Mouse (Mus musculus) kidney, postnatal 0 days (tissue): ENCODE measurements around the gene Pes1. TPM values are rescaled to one million over a fixed set of nuclear protein-coding genes. Genes with fewer than 3 reads are reported as not detected.

ENCODE experiments used
- ATAC-seq: fragments of 200-750 bp; cut with Nextera tagmentation; replicated peaks from 2 replicates; pipeline ENCODE4 v1.8.0; 2017; ENCODE audit warnings: low read depth, moderate number of reproducible peaks, moderate TSS enrichment, moderate library complexity; ENCODE audit not compliant: low FRiP score
- DNase-seq: peaks from one replicate; pipeline ENCODE4 v3.0.0-alpha.2; 2016; ENCODE audit warnings: low spot score
- H3K27ac ChIP-seq: fragments of 300-500 bp; sonication (generic); 2 replicates; pipeline ENCODE4 v1.5.1; 2014; ENCODE audit warnings: mild to moderate bottlenecking
- H3K27me3 ChIP-seq: fragments of 300-500 bp; sonication (generic); 2 replicates; pipeline ENCODE4 v1.6.1; 2014; ENCODE audit warnings: low read length, mixed read lengths; ENCODE audit not compliant: insufficient read depth
- H3K36me3 ChIP-seq: fragments of 300-500 bp; sonication (generic); 2 replicates; pipeline ENCODE4 v1.6.1; 2014; ENCODE audit warnings: low read length, mixed read lengths; ENCODE audit not compliant: insufficient read depth
- H3K4me1 ChIP-seq: fragments of 300-500 bp; sonication (generic); replicated peaks from 2 replicates; pipeline ENCODE4 v1.6.1; 2014; ENCODE audit warnings: antibody characterized with exemption, low read length, mixed read lengths; ENCODE audit not compliant: insufficient read depth
- H3K4me2 ChIP-seq: fragments of 300-500 bp; sonication (generic); 2 replicates; pipeline ENCODE4 v1.6.1; 2014; ENCODE audit warnings: mild to moderate bottlenecking, low read length, moderate library complexity, mixed read lengths
- H3K4me3 ChIP-seq: fragments of 300-500 bp; sonication (generic); replicated peaks from 2 replicates; pipeline ENCODE4 v1.5.1; 2014; ENCODE audit warnings: low read depth, low read length
- H3K9ac ChIP-seq: fragments of 300-500 bp; sonication (generic); 2 replicates; pipeline ENCODE4 v1.6.1; 2014; ENCODE audit warnings: low read depth, low read length
- H3K9me3 ChIP-seq: fragments of 300-500 bp; sonication (generic); replicated peaks from 2 replicates; pipeline ENCODE4 v1.6.1; 2016; ENCODE audit warnings: low read length, inconsistent platforms, mixed read lengths
- CTCF ChIP-seq: IDR thresholded peaks from 2 replicates; pipeline ENCODE4 v1.5.1; 2016; ENCODE audit warnings: antibody characterized with exemption, low read depth, mild to moderate bottlenecking, moderate library complexity
- WGBS: fragments of 180-500 bp; shearing (Covaris S2); extraction: QIAGEN DNeasy Blood & Tissue Kit; methylation state at CpG from one replicate; pipeline ENCODE4 v1.1.7; 2014; 5-methylcytosine and 5-hydroxymethylcytosine counted together
- polyA plus RNA-seq: library from polyadenylated mRNA; unstranded; fragments of >200 nt; fragmentation: Nextera tagmentation; extraction: Ambion mirVana; gene quantifications from 2 replicates; pipeline ENCODE4 v1.2.1, GENCODE M21; 2015

The Pes1 gene
- polyA plus RNA-seq, 1 experiment from 2014 or later: 55.0 TPM

DNA sequence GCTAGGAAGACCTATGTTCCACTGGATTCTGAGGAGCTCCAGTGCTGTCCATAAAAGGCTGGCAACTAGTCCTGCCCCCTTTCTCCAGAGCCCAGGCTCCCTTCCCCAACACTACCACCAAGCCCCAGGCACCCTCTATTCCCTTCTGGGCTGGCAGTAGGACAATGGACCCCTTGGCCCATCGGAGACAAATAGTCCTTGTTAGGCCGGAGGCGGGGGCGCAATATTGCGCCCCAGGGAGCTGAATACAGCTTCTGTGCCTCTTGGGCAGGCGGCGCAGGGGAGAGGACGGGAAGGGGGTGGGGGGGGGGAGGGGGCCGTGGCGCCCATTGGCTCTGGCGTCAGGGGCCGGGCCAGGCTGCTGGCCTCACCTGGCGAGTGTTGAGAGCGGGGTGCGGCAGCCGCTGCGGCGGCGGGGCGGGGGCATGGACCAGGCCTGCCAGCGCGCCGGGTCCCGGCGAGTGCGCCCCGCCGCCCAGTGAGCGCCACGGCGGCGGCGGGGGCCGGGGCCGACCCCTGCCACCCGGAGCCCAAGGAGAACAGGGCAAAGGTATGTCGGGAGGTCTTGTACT, 19.6 kb downstream of the Pes1 start, which contains the start of gene Gal3st1:
Gal3st1 (plus strand) TSS at position 346 of the 572 bp plus-strand sequence.
- H3K4me2 ChIP-seq: peak within 1 kb of the TSS; percentile 57
- H3K4me1 ChIP-seq: no peaks in the 10 kb centered on the region; the same call in 1 of the 2 replicates
- ATAC-seq: peak; percentile 61; the same call in 1 of the 2 replicates
- no peaks in the 10 kb centered on the region for H3K9me3 ChIP-seq
- H3K27ac ChIP-seq: peak within 1 kb of the TSS; percentile 79
- no peak for DNase-seq
- peaks cover 9% of the 10 kb centered on the region; the same call in 1 of the 2 replicates for H3K36me3 ChIP-seq
- 3% methylated on average over 23 of the region's 37 CpGs for WGBS
- TF ChIP-seq CTCF: no peak
- H3K27me3 ChIP-seq: no peaks in the 10 kb centered on the region
- H3K9ac ChIP-seq: peak within 1 kb of the TSS; percentile 55
- H3K4me3 ChIP-seq: peak within 1 kb of the TSS; percentile 40

DNA sequence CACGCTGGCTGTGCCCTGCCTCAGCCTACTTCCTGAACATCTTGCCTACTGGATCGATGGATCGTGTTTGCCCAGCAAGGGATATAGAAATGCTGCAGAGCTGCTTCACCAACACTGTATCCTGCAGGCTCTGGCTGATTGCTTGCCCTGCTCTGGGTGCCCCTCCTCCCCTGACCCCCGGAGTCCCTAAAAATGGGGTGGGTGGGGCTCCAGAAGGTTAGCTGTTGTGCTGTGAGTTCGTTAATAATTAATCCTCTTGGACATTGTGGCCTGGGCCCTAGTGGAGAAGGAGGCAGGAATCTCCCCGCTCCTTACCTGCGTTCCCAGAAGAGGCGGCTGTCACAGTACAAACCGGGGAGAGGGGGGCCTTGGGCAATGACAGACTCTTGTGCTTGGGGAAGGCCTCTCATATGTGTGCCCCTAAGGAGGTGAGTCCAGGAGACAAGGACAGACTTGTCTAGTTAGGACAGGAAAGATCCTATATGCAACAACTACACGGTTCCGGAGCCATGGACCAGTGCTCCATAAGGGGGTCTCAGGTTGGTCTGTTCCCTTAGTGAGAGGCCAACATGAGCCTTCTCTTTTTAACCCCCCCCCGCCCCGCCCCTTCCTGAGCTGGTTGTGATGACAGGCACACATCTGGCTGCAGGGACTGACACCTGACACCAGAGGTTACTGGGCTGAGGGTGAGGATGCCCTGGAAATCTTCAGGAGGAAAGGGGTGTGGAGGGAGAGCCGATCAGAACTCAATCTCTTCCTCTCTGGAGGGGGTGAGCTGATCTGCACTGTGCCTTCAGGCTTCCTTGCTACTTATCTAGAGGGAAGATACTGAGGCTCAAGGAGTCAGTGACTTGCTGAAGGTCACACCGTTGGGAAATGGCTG, 20.3 kb downstream of the Pes1 start:
- Histone ChIP-seq H3K4me2 (peak overlapping the region; percentile 57), H3K27ac (peak overlapping the region; percentile 79), H3K4me1 (no peaks in the 10 kb centered on the region; the same call in 1 of the 2 replicates), H3K9me3 (no peaks in the 10 kb centered on the region), H3K4me3 (peak overlapping the region; percentile 40), H3K36me3 (peaks cover 4% of the 10 kb centered on the region; the same call in 1 of the 2 replicates), H3K9ac (peak overlapping the region; percentile 55), H3K27me3 (no peaks in the 10 kb centered on the region)
- ATAC-seq (peak; percentile 59), DNase-seq (peak; percentile 45)
- TF ChIP-seq CTCF: no peak
- WGBS: 9% methylated on average over 15 of the region's 15 CpGs

DNA sequence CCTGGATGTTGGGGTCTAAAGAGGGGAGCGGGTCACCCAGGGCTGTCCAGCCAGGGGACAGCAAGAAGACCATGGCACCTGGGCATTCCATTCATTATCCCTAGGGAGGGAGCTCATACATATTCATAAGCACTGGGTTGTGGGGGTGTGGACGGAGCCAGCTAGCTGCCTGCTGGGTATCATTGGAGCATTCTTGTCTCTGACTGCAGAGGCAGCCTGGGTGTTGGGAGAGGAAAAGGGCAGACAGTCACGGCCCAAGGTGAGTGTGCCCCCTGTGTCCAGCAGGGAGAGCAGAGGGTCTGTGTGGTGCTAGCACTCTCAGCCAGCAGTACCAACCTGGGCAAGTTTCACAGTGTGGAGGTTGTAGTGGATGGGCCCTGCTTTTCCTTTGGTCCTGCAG, 26.0 kb downstream of the Pes1 start:
- Histone ChIP-seq H3K4me3 (no peak overlapping the region), H3K4me1 (no peaks in the 10 kb centered on the region), H3K27me3 (no peaks in the 10 kb centered on the region), H3K9me3 (no peaks in the 10 kb centered on the region), H3K36me3 (no peaks in the 10 kb centered on the region), H3K27ac (0 out of 2 replicates have a peak overlapping the region, but pooled peaks have one; percentile 5), H3K4me2 (no peak overlapping the region), H3K9ac (no peak overlapping the region)
- ATAC-seq (0 out of 2 replicates have a peak, but pooled peaks have one; percentile 40), DNase-seq (no peak)
- TF ChIP-seq CTCF: no peak
- WGBS: 56% methylated on average over 3 of the region's 3 CpGs

DNA sequence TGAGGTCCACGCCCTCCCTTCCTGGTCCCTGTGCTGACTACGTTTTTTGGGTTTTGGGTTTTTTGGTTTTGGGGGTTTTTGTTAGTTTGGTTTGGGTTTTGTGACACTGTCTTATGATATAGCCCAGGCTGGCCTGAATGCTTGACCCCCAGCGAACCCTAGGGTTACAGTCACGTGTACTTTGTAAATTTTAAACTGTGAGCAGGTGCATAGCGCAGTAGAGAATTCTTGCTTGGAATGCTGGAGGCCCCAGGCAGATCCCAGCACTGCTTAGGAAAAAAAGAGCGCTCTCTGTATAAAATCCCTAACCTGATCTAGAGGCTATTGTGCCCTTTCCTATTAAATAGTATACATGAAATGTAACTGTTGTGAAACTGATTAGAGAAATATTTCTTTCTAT, 29.4 kb downstream of the Pes1 start:
- Histone ChIP-seq H3K4me3 (no peak overlapping the region), H3K27me3 (peaks cover 14% of the 10 kb centered on the region; the same call in 1 of the 2 replicates), H3K9ac (no peak overlapping the region), H3K4me2 (no peak overlapping the region), H3K9me3 (no peaks in the 10 kb centered on the region), H3K4me1 (peaks cover 5% of the 10 kb centered on the region), H3K36me3 (no peaks in the 10 kb centered on the region), H3K27ac (no peak overlapping the region)
- ATAC-seq: no peak
- 64% methylated on average over 6 of the region's 6 CpGs for WGBS
- no peak for TF ChIP-seq CTCF
- DNase-seq: no peak

DNA sequence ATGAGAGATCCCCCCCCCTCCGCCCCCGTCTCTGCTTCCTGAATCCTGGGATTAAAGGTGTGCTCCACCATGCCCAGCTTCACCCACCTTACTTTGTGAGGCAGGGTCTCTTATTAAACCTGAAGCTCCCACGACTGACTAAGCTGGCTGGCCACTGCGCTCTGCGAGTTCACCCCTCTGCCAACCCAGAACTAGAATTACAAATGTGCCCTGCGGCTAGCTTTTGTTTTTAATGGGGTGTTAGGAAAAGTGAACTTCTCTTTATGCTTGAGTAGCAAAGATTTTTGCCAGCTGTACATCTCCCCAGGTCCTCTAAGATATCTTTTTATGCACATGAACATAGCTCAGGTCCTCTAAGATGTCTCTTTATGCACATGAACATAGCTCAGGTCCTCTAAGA, 30.1 kb downstream of the Pes1 start:
- no peak for DNase-seq
- 79% methylated on average over 6 of the region's 6 CpGs for WGBS
- TF ChIP-seq CTCF: no peak

DNA sequence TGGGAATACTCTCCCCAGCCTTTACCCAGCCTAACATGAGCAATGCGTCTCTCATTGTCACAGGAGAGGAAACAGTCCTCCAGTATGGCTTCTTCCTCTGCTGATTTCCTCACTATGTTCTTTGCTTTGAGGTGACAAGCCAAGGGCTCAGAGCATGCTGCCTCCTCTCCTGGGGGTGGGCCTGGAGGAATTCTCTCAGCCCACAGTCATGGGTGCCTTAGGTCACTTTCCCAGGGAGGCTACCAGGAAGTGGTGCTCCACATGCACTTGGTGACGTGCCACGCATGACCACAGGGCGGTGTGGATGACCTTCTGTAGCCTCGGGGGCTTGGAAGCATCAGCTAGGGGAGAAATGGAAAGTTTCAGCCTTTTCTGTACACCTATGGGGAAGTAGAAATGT, 31.7 kb downstream of the Pes1 start:
- peaks cover 10% of the 10 kb centered on the region for H3K4me1 ChIP-seq
- no peak overlapping the region for H3K4me2 ChIP-seq
- H3K9ac ChIP-seq: 0 out of 2 replicates have a peak overlapping the region, but pooled peaks have one; percentile 3
- H3K4me3 ChIP-seq: no peak overlapping the region
- WGBS: 73% methylated on average over 5 of the region's 5 CpGs
- no peak for ATAC-seq
- H3K27me3 ChIP-seq: peaks cover 36% of the 10 kb centered on the region
- no peak for TF ChIP-seq CTCF
- no peaks in the 10 kb centered on the region for H3K9me3 ChIP-seq
- no peak for DNase-seq
- H3K27ac ChIP-seq: no peak overlapping the region
- no peaks in the 10 kb centered on the region for H3K36me3 ChIP-seq

More for the DNA sequence above, 30.1 kb downstream of the Pes1 start:
- Histone ChIP-seq H3K4me2 (no peak overlapping the region), H3K27me3 (peaks cover 22% of the 10 kb centered on the region), H3K4me1 (peaks cover 10% of the 10 kb centered on the region), H3K4me3 (no peak overlapping the region), H3K36me3 (no peaks in the 10 kb centered on the region), H3K9me3 (no peaks in the 10 kb centered on the region), H3K9ac (no peak overlapping the region), H3K27ac (no peak overlapping the region)
- no peak for ATAC-seq
